Mouse (Mus musculus) hindbrain, embryonic 14.5 days (tissue): ENCODE measurements around the gene Lysmd1. TPM values are rescaled to one million over a fixed set of nuclear protein-coding genes. Genes with fewer than 3 reads are reported as not detected.

Experiments used
- microRNA-seq: library from miRNA; unstranded; fragments of <30 nt; microRNA quantifications from one replicate; pipeline ENCODE4, GENCODE M21; 2016
- polyA plus RNA-seq: library from polyadenylated mRNA; unstranded; fragments of >200 nt; fragmentation: Nextera tagmentation; extraction: Ambion mirVana; gene quantifications from 2 replicates; pipeline ENCODE4 v1.2.1, GENCODE M21; 2014

The Lysmd1 gene
- polyA plus RNA-seq, 1 experiment from 2014 or later, result 34.0 TPM

Small RNA genes lying within 50 kb of the gene (microRNA-seq; reads per million reads assigned to microRNA genes)
- not detected for gene Mir8099-1

Other genes starting within 250 kb of the Lysmd1 start
- 380 and 393 TPM in 2 replicates for gene Psmb4, start 247.1 kb upstream of the Lysmd1 start, polyA plus RNA-seq
- gene Selenbp1, start 201.0 kb upstream of the Lysmd1 start, polyA plus RNA-seq, result 9.9 and 12.9 TPM in 2 replicates
- gene Rfx5, start 180.0 kb upstream of the Lysmd1 start, polyA plus RNA-seq, result 7.4 and 8.9 TPM in 2 replicates
- 25.0 and 28.4 TPM in 2 replicates for gene Pi4kb, start 159.4 kb upstream of the Lysmd1 start, polyA plus RNA-seq
- 19.6 and 21.2 TPM in 2 replicates for gene Zfp687, start 118.6 kb upstream of the Lysmd1 start, polyA plus RNA-seq
- gene Psmd4, start 91.5 kb upstream of the Lysmd1 start, polyA plus RNA-seq, result 238 and 248 TPM in 2 replicates
- 9.9 and 12.7 TPM in 2 replicates for gene Pip5k1a, start 27.2 kb upstream of the Lysmd1 start, polyA plus RNA-seq
- gene Vps72, start 23.1 kb upstream of the Lysmd1 start, polyA plus RNA-seq, result 148 and 150 TPM in 2 replicates
- gene Tmod4, start 9.6 kb upstream of the Lysmd1 start, polyA plus RNA-seq, result 0.61 and 1.7 TPM in 2 replicates
- 71.4 and 82.4 TPM in 2 replicates for gene Scnm1, start 77 bp upstream of the Lysmd1 start, polyA plus RNA-seq
- 2.3 and 2.7 TPM in 2 replicates for gene Tnfaip8l2, start 8.3 kb downstream of the Lysmd1 start, polyA plus RNA-seq
- gene Sema6c, start 26.4 kb downstream of the Lysmd1 start, polyA plus RNA-seq, result 35.8 and 36.5 TPM in 2 replicates
- 3.0 and 3.9 TPM in 2 replicates for gene Gabpb2, start 83.8 kb downstream of the Lysmd1 start, polyA plus RNA-seq
- 65.0 and 70.1 TPM in 2 replicates for gene Cdc42se1, start 94.6 kb downstream of the Lysmd1 start, polyA plus RNA-seq
- gene Mllt11, start 98.1 kb downstream of the Lysmd1 start, polyA plus RNA-seq, result 560 and 570 TPM in 2 replicates
- gene Gm128, start 107.5 kb downstream of the Lysmd1 start, polyA plus RNA-seq, result 0.16 TPM in 1 of 2 replicates, not detected in the other
- gene Bnipl, start 117.1 kb downstream of the Lysmd1 start, polyA plus RNA-seq, result 0.27 TPM in 1 of 2 replicates, not detected in the other
- 37.8 and 38.9 TPM in 2 replicates for gene Mindy1, start 147.3 kb downstream of the Lysmd1 start, polyA plus RNA-seq
- 63.8 and 66.0 TPM in 2 replicates for gene Prune1, start 148.0 kb downstream of the Lysmd1 start, polyA plus RNA-seq
- 0.24 and 0.52 TPM in 2 replicates for gene Anxa9, start 173.1 kb downstream of the Lysmd1 start, polyA plus RNA-seq
- gene Cers2, start 180.7 kb downstream of the Lysmd1 start, polyA plus RNA-seq, result 81.8 and 88.3 TPM in 2 replicates
- 47.6 and 54.2 TPM in 2 replicates for gene Setdb1, start 223.1 kb downstream of the Lysmd1 start, polyA plus RNA-seq